Mouse (Mus musculus): Measurements from ENCODE around the gene Hgd.

Hgd gene

DNA sequence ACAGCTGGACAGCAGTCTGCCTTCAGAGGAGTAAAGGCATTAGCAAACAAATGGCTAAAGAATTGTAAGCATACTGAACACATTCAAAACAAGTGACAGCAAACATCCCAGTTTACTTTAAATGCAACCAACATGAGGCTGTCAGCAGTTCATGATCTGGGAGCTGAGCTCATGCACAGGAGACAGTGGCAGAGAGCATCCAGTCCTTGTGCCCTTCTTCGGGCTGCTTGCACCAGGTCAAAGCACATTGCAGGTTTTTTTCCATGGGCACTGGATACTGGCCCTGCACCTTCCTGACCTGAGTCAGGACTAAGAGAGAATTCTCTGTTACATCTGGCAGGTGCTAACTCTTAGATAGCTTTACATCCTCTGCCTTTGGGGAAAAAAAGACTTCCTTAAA is 362 bp upstream of the Hgd start:
- no peak for DNase-seq (ENCODE audit: low read depth in 1 of 2, low spot score in 2 of 2)

DNA sequence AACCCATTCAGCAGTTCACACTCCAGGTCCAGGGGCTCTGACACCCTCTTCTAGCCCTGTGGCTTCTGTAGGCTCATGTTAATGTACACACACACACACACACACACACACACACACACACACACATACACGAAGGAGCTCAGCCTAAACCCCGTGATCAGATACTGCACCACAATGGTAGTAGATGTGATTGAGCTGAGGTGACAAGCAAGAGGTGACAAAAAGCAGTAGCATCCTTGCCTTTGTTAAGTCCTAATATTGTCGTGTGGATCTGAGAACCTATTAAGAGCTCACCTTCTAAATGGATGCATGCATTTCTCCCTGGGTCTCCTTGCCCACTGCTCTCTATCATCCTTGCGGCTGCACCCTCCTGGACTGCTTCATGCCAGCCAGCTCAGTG is 698 bp downstream of the Hgd start:
- no peak for DNase-seq (ENCODE audit: low read depth in 1 of 2, low spot score in 2 of 2)

DNA sequence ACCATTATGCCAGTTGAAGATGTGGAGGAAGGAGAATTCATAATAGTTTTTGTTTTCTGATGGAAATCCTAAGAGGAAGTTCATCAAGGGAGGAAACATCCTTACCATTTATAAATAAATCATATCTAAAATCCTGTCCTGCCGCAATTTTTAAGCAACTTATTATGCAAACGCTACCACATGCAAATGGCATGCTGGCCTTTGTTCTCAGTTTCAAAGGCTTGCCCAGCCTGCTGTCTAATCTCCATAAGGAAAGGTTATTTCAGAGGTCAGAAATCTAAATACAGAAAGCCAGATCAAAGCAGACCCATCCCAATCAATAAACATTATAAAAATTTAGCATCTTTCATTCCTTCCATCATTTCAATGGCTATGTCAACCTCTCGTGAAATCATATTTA is 1.9 kb downstream of the Hgd start:
- DNase-seq (ENCODE audit: low read depth in 1 of 2, low spot score in 2 of 2): no peak

DNA sequence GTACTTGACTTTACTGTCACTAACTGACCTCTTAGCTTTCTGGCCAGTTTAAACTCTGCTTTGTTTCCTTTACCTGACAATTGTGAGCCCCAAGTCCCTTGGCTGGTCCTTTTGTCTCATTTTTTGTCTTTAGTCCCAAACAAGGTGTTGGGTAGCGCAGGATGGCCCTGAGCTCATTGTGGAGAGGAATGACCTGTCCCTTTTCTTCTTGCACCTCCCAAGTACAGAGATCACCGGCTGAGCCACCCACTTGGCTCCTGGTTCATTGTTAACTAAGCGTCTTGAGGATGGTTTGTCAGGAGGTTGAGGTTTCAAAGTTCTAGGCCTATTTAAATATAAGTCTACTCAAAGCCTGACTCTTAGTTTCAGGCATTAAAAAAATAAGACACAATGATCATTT is 3.4 kb downstream of the Hgd start:
- no peak for DNase-seq (ENCODE audit: low read depth in 1 of 2, low spot score in 2 of 2)

DNA sequence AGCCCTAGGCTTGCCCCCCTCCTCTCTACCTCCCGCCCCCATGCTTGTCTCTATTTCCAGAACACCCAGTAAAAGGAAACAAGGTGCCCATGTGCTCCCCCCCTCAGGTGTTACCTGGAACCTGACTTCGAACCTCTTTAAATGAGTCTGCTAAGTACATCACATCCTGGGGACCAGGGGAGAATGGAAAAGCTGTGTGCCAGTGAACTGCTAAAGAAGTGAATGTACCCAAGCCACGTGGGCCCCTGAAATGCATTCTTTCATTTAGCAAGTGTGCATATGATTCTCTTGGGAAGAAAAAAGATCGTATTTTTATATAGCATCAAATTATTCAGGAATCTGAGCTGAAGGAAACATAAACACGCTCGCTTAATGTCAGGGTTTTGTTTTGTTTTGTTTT is 3.8 kb downstream of the Hgd start:
- no peak for DNase-seq (ENCODE audit: low read depth in 1 of 2, low spot score in 2 of 2)

DNA sequence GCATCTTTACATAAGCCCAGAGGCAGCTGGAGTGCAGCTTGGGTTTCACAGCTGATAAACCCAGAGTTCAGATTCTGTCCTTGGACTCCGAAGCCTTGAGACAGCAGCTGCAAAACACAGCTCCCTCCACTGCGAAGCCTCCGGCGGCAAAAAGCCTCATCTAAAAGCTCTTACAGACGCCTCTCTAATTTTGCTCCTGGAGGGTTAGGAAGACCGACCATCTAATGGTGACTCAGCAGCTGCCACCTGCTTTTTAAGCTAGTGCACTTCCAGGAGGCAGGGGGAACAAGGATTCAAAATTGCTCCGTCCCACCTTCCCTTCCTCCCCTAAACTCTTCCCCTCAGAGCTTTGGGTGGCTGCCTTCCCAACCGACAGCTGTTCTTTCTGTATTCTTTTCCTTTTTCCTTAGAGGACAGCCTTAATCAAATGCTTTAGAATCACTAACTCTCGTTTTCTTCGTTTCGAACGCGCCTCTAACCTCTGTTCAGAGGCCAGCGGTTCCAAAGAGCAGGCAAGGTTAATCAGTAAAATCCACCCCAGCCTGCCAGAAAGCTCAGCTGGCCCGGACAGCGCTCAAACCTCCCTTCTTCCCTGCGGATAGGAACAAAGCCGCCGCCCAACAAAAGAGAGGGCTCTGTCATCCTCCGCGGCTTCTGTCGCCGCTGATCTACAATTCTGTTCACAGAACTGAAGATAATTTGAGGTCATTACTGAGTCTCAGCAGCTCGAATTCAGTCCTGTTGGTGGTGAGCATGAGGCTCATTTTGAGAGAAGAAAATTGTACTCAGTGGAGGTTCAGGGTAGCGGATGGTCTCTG is 4.5 kb downstream of the Hgd start:
- DNase-seq (ENCODE audit: low read depth in 1 of 2, low spot score in 2 of 2): no peak

DNA sequence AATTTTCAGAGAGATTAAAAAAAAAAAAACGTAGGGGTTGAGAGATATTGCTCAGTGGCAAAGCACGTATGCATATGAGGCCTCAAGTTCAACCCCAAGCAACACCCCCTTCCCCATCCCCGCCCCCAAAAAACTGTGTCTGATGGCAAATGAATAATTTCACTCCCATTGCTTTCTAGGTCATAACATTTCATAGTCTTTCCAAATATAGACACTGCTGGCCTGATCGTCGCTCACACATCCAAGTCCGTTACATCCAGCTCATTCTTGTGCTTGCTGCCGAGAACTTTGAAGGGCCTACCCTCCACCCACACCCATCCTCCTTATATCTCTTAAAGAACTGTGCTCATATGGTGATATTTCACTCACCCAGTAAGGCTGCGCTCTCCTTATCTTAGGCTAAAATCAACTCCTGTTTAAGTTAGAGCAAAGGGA is 5.2 kb downstream of the Hgd start:
- no peak for DNase-seq (ENCODE audit: low read depth in 1 of 2, low spot score in 2 of 2)

DNA sequence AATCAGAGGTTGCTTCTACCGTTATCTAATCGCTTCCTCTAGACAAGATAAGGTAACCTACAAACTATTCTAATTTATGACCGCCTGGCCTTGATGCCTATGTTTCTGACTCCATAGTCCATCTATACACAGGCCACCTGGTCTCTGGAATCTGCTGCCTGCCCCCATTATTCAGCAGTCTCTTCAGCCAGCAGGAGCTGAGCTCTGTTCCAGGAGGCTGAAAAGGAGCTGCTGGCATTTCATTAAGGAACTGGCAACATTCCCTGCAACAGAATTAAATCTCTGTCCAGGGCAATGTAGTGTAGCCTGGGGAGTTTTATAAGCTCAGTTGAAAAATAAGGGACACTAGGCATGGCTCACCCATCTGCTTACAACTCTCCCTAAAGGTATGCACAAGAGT is 11.0 kb downstream of the Hgd start:
- DNase-seq (ENCODE audit: low read depth in 1 of 2, low spot score in 2 of 2): no peak

DNA sequence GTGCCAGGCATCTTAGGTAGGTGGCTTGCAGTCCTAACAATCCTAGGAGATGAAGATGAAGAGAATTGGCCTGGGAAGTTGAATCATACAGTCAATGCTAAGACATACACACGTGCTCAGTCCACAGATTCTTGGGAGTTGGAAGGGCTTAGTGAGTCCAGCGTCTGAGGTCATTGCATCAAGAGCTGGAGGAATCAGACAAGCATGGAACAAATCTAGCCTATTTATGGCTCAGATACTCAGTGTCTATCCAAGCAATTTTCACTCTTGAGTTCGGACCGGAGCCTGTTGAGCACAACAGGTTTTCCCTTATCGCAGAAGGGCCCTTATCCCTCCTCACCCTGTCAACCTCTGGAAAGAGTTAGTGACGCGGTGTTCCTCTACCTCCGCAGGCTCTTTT is 11.6 kb downstream of the Hgd start:
- DNase-seq (ENCODE audit: low read depth in 1 of 2, low spot score in 2 of 2): no peak

DNA sequence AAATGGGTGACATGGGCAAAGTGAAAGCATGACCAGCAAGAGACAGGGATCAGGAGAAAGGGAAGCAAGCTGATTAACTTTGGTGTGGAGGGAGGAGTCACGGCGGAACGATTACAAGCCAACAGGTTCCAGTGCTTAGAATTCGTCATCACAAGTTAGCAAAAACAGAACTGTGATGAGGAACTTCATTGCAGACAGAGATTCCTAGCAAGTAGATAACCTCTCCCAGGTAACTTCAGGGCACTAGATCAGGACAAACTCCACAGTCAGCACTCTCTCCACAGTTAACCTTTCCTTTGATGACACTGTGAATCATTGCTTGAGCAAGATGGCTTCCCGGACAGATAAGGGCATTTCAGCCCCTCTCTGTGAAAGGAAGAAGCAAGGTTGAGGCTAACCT is 17.5 kb downstream of the Hgd start:
- no peak for DNase-seq (ENCODE audit: low read depth in 1 of 2, low spot score in 2 of 2)

DNA sequence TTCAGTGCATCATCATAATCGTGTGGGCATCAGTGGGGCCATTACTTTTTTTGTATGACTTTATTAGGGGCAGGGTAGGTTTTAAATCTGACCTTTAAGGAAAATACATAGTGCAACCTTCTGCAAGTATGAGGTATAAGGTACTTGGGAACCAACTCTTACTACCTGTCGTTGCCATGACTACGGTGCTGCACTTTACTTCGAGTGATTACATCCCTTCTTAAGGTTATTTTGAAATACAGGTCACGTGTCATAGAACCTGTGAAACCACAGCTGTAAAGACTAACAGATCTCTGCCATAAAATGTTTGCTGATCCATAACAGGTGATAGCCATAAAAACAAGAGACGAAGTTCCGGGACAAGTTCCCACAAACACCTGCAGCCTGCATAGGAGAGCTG is 18.5 kb downstream of the Hgd start:
- DNase-seq (ENCODE audit: low read depth in 1 of 2, low spot score in 2 of 2): no peak

DNA sequence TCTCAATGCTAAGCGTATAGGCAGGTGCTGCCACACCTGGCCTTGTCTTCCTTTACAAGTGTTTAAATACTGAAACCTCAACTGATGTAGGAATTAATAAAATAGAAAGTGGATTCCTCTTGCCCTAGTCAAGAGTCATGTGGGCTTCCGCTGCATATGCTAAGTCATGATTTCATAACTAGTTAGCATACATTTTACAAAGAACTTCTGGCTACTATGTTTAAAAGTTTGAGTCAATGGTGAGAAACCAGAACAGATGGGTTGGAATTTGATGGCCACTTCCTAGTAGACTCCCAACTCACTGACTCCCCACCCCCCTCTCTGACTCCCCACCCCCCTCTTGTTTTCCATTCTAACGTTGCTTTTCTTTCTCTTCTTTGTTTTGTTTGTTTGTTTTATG is 19.4 kb downstream of the Hgd start:
- DNase-seq (ENCODE audit: low read depth in 1 of 2, low spot score in 2 of 2): no peak

DNA sequence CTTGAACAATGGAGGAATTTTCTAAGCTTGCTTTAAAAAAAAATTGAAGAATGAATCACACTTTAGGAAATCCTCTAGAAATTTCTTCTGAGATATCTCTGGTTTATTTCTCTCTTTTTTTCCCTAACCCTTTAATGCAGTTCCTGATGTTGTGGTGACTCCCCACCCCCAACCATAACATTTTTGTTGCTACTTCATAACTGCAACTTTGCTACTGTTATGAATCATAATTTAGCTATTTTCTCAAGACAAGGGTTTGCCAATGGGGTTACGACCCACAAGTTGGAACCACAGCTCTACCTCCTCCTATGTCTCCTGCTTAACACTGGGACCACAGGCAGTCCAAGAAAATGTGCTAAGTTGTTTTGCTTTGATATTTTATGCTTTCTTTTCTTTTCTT is 23.5 kb downstream of the Hgd start:
- no peak for DNase-seq (ENCODE audit: low read depth in 1 of 2, low spot score in 2 of 2)

DNA sequence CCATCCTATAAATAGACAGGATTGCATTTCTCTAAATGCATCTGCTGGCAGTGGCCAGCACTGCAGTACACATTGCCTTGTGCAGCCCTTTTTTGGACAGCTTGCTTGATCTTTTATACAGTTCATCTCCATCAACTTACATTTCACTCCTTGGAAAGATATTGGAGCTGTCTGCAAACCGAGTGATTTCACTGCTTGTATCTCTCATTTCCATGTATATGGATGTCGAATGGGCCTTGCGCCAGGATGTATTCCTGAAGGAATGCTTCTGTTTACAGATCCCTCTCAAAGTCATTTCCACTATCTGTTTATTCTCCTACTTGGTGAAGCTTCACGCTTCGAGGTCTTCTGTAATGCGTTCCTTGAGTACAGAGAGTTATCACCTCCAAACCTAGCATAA is 24.3 kb downstream of the Hgd start:
- DNase-seq (ENCODE audit: low read depth in 1 of 2, low spot score in 2 of 2): no peak

DNA sequence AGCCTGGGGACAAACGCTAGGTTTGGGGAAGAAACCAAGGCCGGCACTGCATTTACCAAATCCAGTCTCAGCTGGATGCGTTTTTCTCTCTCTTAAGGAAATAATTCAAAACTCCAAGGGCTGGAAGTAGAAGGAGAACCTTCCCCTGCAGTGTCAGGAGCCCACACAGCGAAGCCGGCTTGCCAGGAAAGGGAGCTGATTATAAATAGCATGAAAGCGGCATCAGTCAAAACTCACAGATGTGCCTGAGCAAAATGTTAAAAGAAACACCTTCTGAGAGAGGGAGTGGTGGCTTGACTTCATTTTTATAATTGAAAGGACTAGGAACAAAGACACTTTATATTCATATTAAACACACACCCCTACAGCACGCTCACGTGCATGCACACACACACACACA is 30.4 kb downstream of the Hgd start:
- DNase-seq (ENCODE audit: low read depth in 1 of 2, low spot score in 2 of 2): no peak

DNA sequence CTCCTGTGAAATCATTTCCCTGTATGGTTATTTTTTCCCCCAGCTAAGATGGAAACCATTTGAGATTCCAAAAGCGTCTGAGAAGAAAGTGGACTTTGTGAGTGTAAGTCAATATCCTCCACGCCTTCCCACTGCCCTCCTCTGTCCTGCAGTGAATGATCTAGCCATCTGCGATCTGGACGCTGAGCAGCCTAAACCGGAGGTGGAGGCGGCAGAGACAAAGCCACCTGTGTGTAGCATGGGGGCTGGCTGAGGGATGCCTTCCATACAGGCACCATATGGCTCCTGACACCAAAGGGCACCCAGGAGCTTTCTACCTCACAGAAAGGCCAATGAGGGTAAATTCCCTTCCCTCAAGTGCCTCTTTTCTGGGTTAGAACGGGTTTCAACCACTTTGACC is 31.1 kb downstream of the Hgd start:
- no peak for DNase-seq (ENCODE audit: low read depth in 1 of 2, low spot score in 2 of 2)

DNA sequence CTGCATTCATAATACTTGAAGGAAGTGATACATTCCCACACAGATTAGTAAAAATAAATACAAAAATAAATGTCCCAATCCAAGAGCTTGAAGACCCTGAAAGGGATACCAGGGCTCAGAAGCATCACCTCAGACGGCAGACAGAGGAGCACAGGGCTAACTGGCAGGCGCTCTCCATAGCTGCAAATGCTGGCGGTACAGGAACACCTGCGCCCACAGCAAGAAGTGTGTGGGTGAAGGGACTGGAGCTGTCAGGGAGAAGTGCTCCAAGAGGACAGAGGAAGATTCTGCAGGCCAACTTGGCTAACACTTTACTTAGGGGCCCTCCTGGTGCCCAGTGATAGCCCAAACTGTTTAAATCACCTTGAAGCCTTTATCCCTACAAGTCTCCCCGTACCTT is 32.1 kb downstream of the Hgd start:
- no peak for DNase-seq (ENCODE audit: low read depth in 1 of 2, low spot score in 2 of 2)

DNA sequence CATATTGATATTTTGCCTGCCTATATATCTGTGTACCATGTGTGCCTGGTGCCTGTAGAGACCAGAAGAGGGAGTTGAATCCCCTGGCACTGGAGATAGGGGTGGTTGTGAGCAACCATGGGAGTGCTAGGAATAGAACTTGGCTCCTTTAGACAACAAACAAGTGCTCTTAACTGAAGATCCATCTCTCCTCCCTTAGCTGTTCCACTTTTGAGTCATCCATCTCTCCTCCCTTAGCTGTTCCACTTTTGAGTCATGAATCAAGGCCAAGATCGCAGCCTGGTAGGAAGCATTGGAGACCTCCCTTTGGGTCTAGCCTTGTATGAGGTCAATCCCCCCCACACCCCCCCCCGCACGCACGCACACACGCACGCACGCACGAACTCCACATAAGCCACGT is 34.6 kb downstream of the Hgd start:
- DNase-seq (ENCODE audit: low read depth in 1 of 2, low spot score in 2 of 2): no peak

DNA sequence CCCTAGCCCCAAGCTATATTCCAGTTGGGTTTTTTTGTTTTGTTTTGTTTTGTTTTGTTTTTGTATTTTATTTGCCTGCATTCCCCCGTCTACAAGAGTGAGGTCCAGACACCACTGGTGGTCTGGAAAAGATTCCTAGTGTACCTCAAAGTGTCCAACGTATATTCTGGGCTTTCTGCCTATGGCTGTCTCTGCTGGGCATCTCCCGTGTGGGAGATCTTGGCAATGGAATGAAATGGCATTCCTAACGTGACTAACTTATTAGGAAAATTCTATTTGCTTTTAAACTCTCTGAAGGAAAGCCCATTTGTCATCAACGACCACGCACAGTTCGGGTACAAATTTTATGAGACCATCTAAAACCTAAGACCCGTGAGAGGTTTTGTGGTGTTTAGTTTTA is 35.5 kb downstream of the Hgd start:
- DNase-seq (ENCODE audit: low read depth in 1 of 2, low spot score in 2 of 2): no peak

DNA sequence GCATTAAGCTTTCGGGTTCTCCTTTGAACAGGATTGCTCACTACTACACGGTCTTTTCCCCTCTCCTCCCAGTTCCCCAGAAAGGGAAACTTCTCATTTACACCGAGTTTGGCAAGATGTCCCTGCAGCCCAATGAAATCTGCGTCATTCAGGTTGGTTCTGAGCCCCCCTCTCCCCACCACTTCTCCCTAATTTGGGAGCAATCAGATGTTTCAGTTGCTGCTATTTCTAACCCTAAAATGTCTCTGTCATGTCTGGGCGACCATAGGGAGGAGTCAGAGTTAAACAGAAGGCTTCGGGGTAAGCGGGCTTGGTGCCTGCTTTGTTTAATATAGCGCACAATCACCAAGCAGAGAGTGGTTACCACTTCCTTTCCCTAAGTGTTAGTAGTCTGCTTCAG is 36.2 kb downstream of the Hgd start:
- DNase-seq (ENCODE audit: low read depth in 1 of 2, low spot score in 2 of 2): no peak

DNA sequence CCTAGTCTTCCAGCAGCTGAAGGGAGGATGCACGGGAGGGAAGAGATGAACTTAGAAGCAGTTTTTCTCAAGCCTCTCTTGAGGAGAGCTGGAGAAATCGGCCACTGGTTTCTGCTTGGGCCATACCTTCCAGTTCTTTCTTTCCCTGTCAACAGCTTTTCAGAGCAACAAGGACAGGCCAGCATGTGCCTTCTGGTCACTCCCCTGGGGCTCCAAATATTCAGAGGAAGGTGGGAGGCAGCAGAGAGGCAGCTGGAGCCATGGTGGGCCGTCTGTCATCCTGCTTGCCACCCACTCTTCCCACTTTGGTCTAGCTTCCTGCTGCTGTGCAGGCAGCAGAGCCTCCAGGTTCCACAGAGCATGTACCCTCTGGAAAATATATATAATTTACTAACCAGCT is 37.7 kb downstream of the Hgd start:
- no peak for DNase-seq (ENCODE audit: low read depth in 1 of 2, low spot score in 2 of 2)

DNA sequence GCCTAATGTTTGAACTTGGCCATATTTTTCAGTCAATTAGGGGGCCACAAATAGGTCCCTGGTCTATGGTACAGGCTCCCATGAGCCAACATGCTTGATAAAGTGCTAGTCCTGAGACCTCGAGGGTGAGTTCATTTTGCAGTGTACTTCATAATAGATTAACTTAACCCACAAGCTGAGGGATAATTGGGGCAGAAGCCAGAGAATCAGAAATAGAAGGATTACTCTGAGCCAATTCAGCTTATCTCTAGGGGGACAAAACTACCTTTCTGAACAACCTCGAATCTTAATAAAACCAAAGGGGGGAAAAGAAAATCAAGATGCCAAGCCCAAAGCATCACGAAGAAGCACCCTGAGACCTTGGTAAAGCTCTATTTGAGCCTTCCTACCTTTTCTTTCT is 42.5 kb downstream of the Hgd start:
- no peak for DNase-seq (ENCODE audit: low read depth in 1 of 2, low spot score in 2 of 2)

DNA sequence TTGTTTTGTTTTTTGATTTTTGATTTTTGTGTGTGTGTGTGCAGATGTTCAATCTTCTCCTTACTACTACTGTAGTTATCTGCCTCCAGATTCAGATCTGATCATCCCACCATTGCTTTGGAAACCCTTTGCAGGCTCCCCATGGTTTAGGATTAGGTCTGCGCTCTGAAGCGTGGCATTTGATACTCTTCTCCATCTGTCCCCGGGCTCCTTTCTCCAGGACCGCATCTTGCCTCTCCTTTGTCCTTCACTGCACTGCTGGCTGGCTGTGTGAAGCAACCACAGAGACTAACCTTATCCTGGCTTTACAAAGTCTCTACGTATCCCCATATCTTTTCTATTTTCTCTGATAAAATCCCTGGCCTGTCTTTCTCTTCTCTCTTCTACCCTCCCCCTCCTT is 43.0 kb downstream of the Hgd start:
- DNase-seq (ENCODE audit: low read depth in 1 of 2, low spot score in 2 of 2): no peak

Measured in monocyte, adult 2 months (primary cell).